Mouse (Mus musculus): ENCODE measurements around the gene Prpf19. TPM values are rescaled to one million over a fixed set of nuclear protein-coding genes. Genes with fewer than 3 reads are reported as not detected.

The Prpf19 gene
- polyA plus RNA-seq, 1 experiment from 2014 or later: 49.9 TPM

DNA sequence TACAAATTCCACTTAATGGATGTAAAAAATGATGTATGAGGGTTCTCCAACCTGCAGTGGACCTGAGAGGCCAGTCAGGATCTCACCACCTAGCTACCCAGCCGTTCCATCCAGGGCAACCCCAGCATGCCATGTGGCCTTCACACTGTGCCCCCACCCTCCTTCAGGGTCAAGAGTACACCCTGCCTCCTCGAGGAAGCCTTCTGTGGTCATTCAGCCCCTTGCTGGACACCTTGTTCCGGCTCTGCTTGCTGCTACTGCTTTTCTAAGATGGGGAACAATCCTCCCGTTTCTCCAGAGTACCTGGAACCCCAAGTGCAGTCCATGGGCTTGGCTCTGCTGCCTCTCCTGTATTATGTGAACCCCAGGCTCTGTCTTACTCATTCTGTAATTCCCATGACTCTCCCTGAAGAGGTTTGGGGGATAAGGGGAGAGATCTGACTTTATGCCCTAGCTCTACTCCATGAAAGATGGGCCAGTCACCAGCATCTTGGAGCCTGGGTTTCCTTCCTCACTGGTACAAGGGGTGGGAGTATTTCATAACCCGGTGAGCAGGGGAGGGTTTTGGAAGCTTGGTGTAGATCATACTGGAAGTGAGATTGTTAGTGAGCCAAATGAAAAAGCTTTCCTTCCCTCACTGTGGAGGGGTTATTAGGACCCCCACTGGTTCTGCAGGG, 26.9 kb upstream of the Prpf19 start:
- peaks cover 11% of the 10 kb centered on the region; the same call in 1 of the 2 replicates for H3K4me1 ChIP-seq (ENCODE audit: control insufficient read depth, insufficient read depth, low read length)
- H3K9me3 ChIP-seq (ENCODE audit: control insufficient read depth, low read depth, low read length): no peaks in the 10 kb centered on the region
- H3K4me3 ChIP-seq (ENCODE audit: low read depth, low read length): peak overlapping the region; percentile 82
- WGBS: 23% methylated on average over 5 of the region's 5 CpGs
- peaks cover 58% of the 10 kb centered on the region for H3K36me3 ChIP-seq (ENCODE audit: control insufficient read depth, insufficient read depth, low read length)
- no peak overlapping the region for H3K27ac ChIP-seq (ENCODE audit: low read length)
- peak overlapping the region; percentile 92 for H3K9ac ChIP-seq (replicated peaks; ENCODE audit: low read depth, low read length)
- no peak for ATAC-seq (ENCODE audit: insufficient number of reproducible peaks, insufficient read depth, low FRiP score, low read depth)
- H3K4me2 ChIP-seq (replicated peaks; ENCODE audit: low read depth, low read length): peak overlapping the region; percentile 89
- H3K27me3 ChIP-seq (ENCODE audit: control insufficient read depth, insufficient read depth, low read length): no peaks in the 10 kb centered on the region

DNA sequence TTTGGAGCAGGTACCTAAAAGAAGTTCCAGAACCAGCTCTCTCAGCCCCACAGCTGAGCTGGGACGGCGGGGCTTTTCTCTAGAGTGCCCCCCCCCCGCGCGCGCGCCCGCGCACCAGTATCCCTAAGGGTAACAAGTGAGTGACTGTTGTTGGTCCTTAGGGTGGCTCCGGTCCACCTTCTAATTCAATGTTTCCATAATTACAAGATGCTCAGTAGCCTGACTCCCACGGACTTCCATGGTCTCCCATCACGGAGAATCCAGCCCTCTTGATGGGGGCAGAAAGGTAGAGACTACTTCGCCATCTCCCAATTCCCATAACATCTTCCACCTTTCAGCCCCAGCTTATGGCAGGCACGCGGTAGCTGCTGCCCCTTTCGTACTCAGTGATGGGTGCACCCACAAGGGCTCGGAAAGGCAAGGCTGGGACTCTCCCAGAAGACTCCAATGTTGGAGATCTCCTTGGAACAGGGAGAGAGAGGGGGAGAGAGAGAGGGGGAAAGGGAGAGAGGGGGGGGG, 26.3 kb upstream of the Prpf19 start:
- Histone ChIP-seq H3K36me3 (ENCODE audit: control insufficient read depth, insufficient read depth, low read length) (peaks cover 57% of the 10 kb centered on the region), H3K27ac (ENCODE audit: low read length) (peak overlapping the region; percentile 78; the same call in 1 of the 2 replicates), H3K4me3 (ENCODE audit: low read depth, low read length) (peak overlapping the region; percentile 82), H3K9me3 (ENCODE audit: control insufficient read depth, low read depth, low read length) (no peaks in the 10 kb centered on the region), H3K27me3 (ENCODE audit: control insufficient read depth, insufficient read depth, low read length) (no peaks in the 10 kb centered on the region), H3K4me1 (ENCODE audit: control insufficient read depth, insufficient read depth, low read length) (peaks cover 11% of the 10 kb centered on the region; the same call in 1 of the 2 replicates), H3K4me2 (replicated peaks; ENCODE audit: low read depth, low read length) (peak overlapping the region; percentile 89), H3K9ac (replicated peaks; ENCODE audit: low read depth, low read length) (peak overlapping the region; percentile 92)
- no peak for ATAC-seq (ENCODE audit: insufficient number of reproducible peaks, insufficient read depth, low FRiP score, low read depth)
- under 1% methylated on average over 17 of the region's 17 CpGs for WGBS

DNA sequence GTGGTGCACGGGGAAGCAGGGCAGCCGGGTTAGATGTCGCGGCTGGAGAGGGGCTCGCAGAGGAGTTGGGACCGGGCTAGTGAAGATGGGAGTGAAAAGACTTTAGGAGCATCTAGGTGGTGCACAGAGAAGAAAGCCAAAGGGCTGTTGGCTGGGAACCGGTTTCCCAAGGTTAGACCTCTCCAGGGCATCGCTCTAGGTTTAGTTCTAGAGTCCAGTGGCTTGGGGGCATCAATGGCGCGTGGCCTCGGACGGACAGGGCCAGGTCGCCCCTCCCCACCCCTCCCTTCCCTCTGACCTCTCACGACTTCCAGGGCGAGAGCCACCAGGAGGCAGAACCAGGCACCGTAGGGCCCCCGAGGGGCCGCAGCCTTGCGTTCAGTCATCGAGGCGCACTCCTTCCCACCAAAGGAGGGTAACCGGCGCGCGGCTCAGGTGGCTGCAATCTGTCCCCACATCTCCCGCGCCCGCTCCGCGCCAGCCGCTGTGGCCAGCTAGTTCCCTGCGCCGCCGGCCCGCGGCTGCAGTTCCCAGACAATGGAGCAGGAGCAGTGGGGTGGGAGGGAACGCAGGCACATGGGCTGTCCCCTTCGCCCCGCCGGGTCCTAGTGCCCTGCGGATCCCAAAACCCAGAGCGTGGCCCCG, 25.7 kb upstream of the Prpf19 start:
- Histone ChIP-seq H3K36me3 (ENCODE audit: control insufficient read depth, insufficient read depth, low read length) (peaks cover 56% of the 10 kb centered on the region), H3K9ac (replicated peaks; ENCODE audit: low read depth, low read length) (peak overlapping the region; percentile 92), H3K4me2 (replicated peaks; ENCODE audit: low read depth, low read length) (peak overlapping the region; percentile 89), H3K4me1 (ENCODE audit: control insufficient read depth, insufficient read depth, low read length) (peaks cover 11% of the 10 kb centered on the region; the same call in 1 of the 2 replicates), H3K27ac (ENCODE audit: low read length) (peak overlapping the region; percentile 78; the same call in 1 of the 2 replicates), H3K27me3 (ENCODE audit: control insufficient read depth, insufficient read depth, low read length) (no peaks in the 10 kb centered on the region), H3K9me3 (ENCODE audit: control insufficient read depth, low read depth, low read length) (no peaks in the 10 kb centered on the region), H3K4me3 (ENCODE audit: low read depth, low read length) (peak overlapping the region; percentile 82)
- WGBS: under 1% methylated on average over 43 of the region's 43 CpGs
- peak; percentile 87 for ATAC-seq (ENCODE audit: insufficient number of reproducible peaks, insufficient read depth, low FRiP score, low read depth)

DNA sequence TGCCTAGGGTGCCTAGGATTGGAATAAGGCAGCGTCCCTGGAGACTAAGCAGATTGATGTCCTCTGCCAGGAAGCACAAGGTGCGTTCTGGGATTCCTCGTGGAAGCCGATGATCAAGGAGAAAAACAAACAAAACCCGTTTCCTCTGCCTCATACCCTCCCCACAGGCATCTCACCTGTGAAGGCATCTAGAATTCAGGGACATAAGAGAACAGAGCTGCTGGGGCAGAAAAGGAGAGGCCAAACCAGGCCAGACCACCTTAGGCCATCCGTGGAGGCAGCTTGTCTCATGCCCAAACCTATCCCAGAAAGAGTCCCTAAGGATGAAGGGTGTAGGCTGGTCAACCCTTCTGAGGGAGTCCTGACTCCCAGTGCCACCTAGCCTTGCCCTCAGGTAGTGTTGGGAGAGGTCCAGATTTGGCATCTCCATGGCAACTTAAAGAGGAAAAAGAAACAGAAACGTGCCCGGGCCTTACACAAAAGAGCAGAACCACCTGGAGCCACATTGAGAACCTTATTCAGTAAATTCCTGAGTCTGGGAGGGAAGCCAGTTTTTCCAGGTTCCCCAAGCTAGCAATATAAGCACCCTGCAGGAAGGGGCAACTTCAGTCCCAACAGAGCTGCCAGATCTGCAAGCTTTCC, 25.0 kb upstream of the Prpf19 start, which contains the start of gene Tmem132a:
Gene Tmem132a (minus strand): TSS at position 55 of the 642 bp plus-strand sequence.
- ATAC-seq (ENCODE audit: insufficient number of reproducible peaks, insufficient read depth, low FRiP score, low read depth): peak; percentile 43; the same call in 1 of the 2 replicates
- 2% methylated on average over 8 of the region's 8 CpGs for WGBS
- no peaks in the 10 kb centered on the region for H3K27me3 ChIP-seq (ENCODE audit: control insufficient read depth, insufficient read depth, low read length)

DNA sequence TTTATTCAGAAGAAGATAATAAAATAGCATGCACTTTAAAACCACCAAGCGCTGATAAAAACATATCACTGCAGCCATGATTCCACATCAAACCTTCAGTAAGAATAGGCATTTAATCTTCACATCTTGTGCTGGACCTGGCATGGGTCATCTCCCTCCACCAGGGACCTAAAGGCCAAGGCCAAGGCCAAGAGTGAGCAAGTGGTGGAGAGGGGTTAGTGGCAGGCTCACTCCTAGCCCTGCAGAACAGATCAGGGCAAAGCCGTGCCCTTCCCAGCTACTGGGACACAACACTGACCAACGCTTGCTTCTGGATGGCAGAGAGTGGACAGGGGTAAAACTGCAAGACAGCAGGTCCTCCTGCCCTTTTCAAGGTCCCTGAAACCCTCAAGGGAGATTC, 24.4 kb upstream of the Prpf19 start:
- no peak overlapping the region for H3K4me3 ChIP-seq (ENCODE audit: low read depth, low read length)
- H3K27ac ChIP-seq (ENCODE audit: low read length): peak overlapping the region; percentile 61; the same call in 1 of the 2 replicates
- H3K27me3 ChIP-seq (ENCODE audit: control insufficient read depth, insufficient read depth, low read length): no peaks in the 10 kb centered on the region
- peaks cover 43% of the 10 kb centered on the region for H3K36me3 ChIP-seq (ENCODE audit: control insufficient read depth, insufficient read depth, low read length)
- ATAC-seq (ENCODE audit: insufficient number of reproducible peaks, insufficient read depth, low FRiP score, low read depth): no peak
- H3K9me3 ChIP-seq (ENCODE audit: control insufficient read depth, low read depth, low read length): no peaks in the 10 kb centered on the region
- WGBS: 90% methylated on average over 3 of the region's 3 CpGs
- no peak overlapping the region for H3K4me2 ChIP-seq (replicated peaks; ENCODE audit: low read depth, low read length)
- H3K4me1 ChIP-seq (ENCODE audit: control insufficient read depth, insufficient read depth, low read length): peaks cover 11% of the 10 kb centered on the region; the same call in 1 of the 2 replicates
- no peak overlapping the region for H3K9ac ChIP-seq (replicated peaks; ENCODE audit: low read depth, low read length)

More for the DNA sequence above, 25.0 kb upstream of the Prpf19 start, which contains the start of gene Tmem132a:
- Histone ChIP-seq H3K27ac (ENCODE audit: low read length) (peak within 1 kb of the TSS; percentile 78; the same call in 1 of the 2 replicates), H3K4me2 (replicated peaks; ENCODE audit: low read depth, low read length) (peak within 1 kb of the TSS; percentile 89), H3K9ac (replicated peaks; ENCODE audit: low read depth, low read length) (peak within 1 kb of the TSS; percentile 92), H3K36me3 (ENCODE audit: control insufficient read depth, insufficient read depth, low read length) (peaks cover 49% of the 10 kb centered on the region), H3K4me3 (ENCODE audit: low read depth, low read length) (peak within 1 kb of the TSS; percentile 82), H3K9me3 (ENCODE audit: control insufficient read depth, low read depth, low read length) (no peaks in the 10 kb centered on the region), H3K4me1 (ENCODE audit: control insufficient read depth, insufficient read depth, low read length) (peaks cover 11% of the 10 kb centered on the region; the same call in 1 of the 2 replicates)

DNA sequence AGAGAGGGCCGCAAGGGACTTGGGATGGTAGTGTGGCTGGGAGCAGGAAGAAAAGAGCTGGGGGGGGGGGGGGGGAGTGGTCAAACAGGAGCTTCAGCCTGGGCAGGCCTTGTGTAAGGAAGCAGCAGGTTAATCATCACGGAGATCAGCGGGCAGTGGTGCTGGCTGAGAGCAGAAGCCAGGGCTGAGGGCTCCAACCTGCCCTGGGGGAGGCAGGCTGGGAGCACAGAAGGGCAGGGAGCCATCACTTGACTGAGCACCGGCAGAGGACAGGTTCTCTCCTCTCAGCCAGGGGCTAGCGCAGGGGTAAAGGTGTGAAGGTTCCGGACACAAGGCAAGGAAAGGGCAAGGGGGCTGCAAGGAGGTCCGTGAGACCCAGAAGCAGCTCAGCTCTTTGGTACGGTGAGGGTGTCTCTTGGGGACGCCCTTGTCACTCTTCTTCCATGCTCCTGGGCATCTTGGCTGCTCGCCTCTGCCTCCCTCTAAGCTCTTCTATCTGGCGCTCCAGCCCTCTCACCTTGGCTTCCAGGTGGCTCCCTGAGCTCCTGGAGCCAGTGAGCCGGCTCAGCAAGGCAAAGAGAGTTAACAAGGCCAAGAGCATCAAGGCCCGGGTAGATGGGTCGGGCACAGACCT, 23.6 kb upstream of the Prpf19 start:
- no peaks in the 10 kb centered on the region for H3K9me3 ChIP-seq (ENCODE audit: control insufficient read depth, low read depth, low read length)
- no peaks in the 10 kb centered on the region for H3K27me3 ChIP-seq (ENCODE audit: control insufficient read depth, insufficient read depth, low read length)
- H3K36me3 ChIP-seq (ENCODE audit: control insufficient read depth, insufficient read depth, low read length): peaks cover 38% of the 10 kb centered on the region
- ATAC-seq (ENCODE audit: insufficient number of reproducible peaks, insufficient read depth, low FRiP score, low read depth): no peak
- no peak overlapping the region for H3K4me3 ChIP-seq (ENCODE audit: low read depth, low read length)
- H3K9ac ChIP-seq (replicated peaks; ENCODE audit: low read depth, low read length): no peak overlapping the region; the same call in 1 of the 2 replicates
- H3K27ac ChIP-seq (ENCODE audit: low read length): peak overlapping the region; percentile 61; the same call in 1 of the 2 replicates
- H3K4me1 ChIP-seq (ENCODE audit: control insufficient read depth, insufficient read depth, low read length): peaks cover 11% of the 10 kb centered on the region; the same call in 1 of the 2 replicates
- WGBS: 74% methylated on average over 14 of the region's 14 CpGs
- no peak overlapping the region for H3K4me2 ChIP-seq (replicated peaks; ENCODE audit: low read depth, low read length)

DNA sequence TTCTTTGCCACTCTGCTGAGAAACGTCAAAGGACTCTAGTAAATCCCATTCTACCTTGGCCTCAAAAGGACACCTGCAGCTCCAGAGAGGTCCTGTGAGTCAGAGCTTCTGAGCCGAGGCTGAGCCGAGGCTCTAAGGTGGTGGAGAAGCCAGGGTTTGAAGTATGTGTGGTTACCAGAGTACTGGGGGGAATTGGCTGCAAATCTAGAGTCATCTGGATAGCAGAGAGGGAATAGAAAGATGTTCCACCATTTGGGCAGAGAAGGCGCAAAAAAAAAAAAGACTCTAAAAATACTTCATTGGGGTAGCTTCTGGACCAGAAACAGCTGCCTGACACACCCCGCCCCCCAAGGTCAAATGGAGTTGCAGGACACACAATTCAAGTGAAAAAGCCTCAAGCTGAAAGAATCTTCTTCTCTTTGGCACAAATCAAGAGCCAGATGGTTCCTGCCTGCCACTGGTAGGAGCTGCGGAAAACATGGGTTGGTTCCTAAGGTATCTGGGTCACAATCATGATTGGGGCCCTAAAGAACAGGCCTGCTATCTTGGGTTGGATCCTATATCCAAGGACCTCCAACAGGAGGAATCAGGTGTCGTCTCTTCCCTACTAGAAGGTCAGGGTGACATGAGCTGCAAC, 16.7 kb upstream of the Prpf19 start:
- WGBS: 92% methylated on average over 7 of the region's 7 CpGs

More for the DNA sequence above, 16.7 kb upstream of the Prpf19 start:
- Histone ChIP-seq H3K4me2 (replicated peaks; ENCODE audit: low read depth, low read length) (no peak overlapping the region), H3K36me3 (ENCODE audit: control insufficient read depth, insufficient read depth, low read length) (peaks cover 8% of the 10 kb centered on the region), H3K9me3 (ENCODE audit: control insufficient read depth, low read depth, low read length) (no peaks in the 10 kb centered on the region), H3K4me1 (ENCODE audit: control insufficient read depth, insufficient read depth, low read length) (peaks cover 15% of the 10 kb centered on the region), H3K27me3 (ENCODE audit: control insufficient read depth, insufficient read depth, low read length) (no peaks in the 10 kb centered on the region), H3K4me3 (ENCODE audit: low read depth, low read length) (no peak overlapping the region), H3K27ac (ENCODE audit: low read length) (no peak overlapping the region), H3K9ac (replicated peaks; ENCODE audit: low read depth, low read length) (no peak overlapping the region)
- no peak for ATAC-seq (ENCODE audit: insufficient number of reproducible peaks, insufficient read depth, low FRiP score, low read depth)
